Mouse (Mus musculus): Measurements from ENCODE around the gene Olfr1417. TPM values are rescaled to one million over a fixed set of nuclear protein-coding genes. Genes with fewer than 3 reads are reported as not detected.
"Not testable (repeated sequence)": the region's sequence is repeated elsewhere in the genome, so short reads cannot be mapped to it uniquely, and the experiment has no call there.

Gene Olfr1417
- polyA plus RNA-seq (2015; fragmentation: Nextera tagmentation; extraction: Ambion mirVana): 0.09 and 0.12 TPM in 2 replicates

GRCm38 (mm10) chr19:11839119-11839518 lies at the start of gene Olfr1417:
Olfr1417 (minus strand) TSS chr19:11839219.
- WGBS: 90% methylated on average over 4 of the region's 4 CpGs
- no peaks in the 10 kb centered on the region for H3K36me3 ChIP-seq
- H3K9ac ChIP-seq: no peak within 1 kb of the TSS
- H3K4me2 ChIP-seq: no peak within 1 kb of the TSS
- H3K4me1 ChIP-seq (replicated peaks): no peaks in the 10 kb centered on the region
- no peaks in the 10 kb centered on the region for H3K9me3 ChIP-seq
- no peak for ATAC-seq (ENCODE audit: low FRiP score, low read depth)
- no peak within 1 kb of the TSS for H3K4me3 ChIP-seq
- no peak within 1 kb of the TSS for H3K27ac ChIP-seq (replicated peaks)
- H3K27me3 ChIP-seq: no peaks in the 10 kb centered on the region

- Histone ChIP-seq H3K27me3 (no peaks in the 10 kb centered on the region), H3K9me3 (no peaks in the 10 kb centered on the region), H3K27ac (replicated peaks) (no peak within 1 kb of the TSS), H3K9ac (no peak within 1 kb of the TSS), H3K4me3 (no peak within 1 kb of the TSS), H3K36me3 (no peaks in the 10 kb centered on the region), H3K4me2 (no peak within 1 kb of the TSS), H3K4me1 (replicated peaks) (no peaks in the 10 kb centered on the region)
- ATAC-seq (ENCODE audit: low FRiP score, low read depth): no peak
- 48% methylated on average over 1 of the region's 1 CpGs for WGBS
These were observed 47.2 kb upstream of the Olfr1417 start, which contains the start of gene Olfr1420 for GRCm38 (mm10) chr19:11886265-11886664. Olfr1420 (plus strand) TSS chr19:11886565.

- not testable (repeated sequence) for H3K36me3 ChIP-seq; H3K27me3 ChIP-seq; ATAC-seq (ENCODE audit: low FRiP score, low read depth); H3K27ac ChIP-seq (replicated peaks); H3K4me3 ChIP-seq; H3K4me1 ChIP-seq (replicated peaks); H3K9ac ChIP-seq; H3K9me3 ChIP-seq
- H3K4me2 ChIP-seq: 0 out of 2 replicates have a peak overlapping the region, but pooled peaks have one; percentile 11
- WGBS: 60% methylated on average over 22 of the region's 22 CpGs
These were observed 39.4 kb upstream of the Olfr1417 start for GRCm38 (mm10) chr19:11878404-11878803.

- Histone ChIP-seq H3K4me2 (no peak within 1 kb of the TSS), H3K27ac (replicated peaks) (no peak within 1 kb of the TSS), H3K4me3 (no peak within 1 kb of the TSS), H3K4me1 (replicated peaks) (no peaks in the 10 kb centered on the region), H3K9ac (no peak within 1 kb of the TSS), H3K27me3 (no peaks in the 10 kb centered on the region), H3K36me3 (no peaks in the 10 kb centered on the region), H3K9me3 (no peaks in the 10 kb centered on the region)
- no peak for ATAC-seq (ENCODE audit: low FRiP score, low read depth)
- WGBS: 63% methylated on average over 1 of the region's 1 CpGs
These were observed 36.0 kb upstream of the Olfr1417 start, which contains the start of gene Olfr1419 for GRCm38 (mm10) chr19:11875006-11875405. Olfr1419 (minus strand) TSS chr19:11875106.

GRCm38 (mm10) chr19:11867837-11868236 lies 28.8 kb upstream of the Olfr1417 start:
- Histone ChIP-seq H3K36me3 (no peaks in the 10 kb centered on the region), H3K4me3 (no peak overlapping the region), H3K4me1 (replicated peaks) (no peaks in the 10 kb centered on the region), H3K27ac (replicated peaks) (no peak overlapping the region), H3K9ac (no peak overlapping the region), H3K9me3 (no peaks in the 10 kb centered on the region), H3K27me3 (no peaks in the 10 kb centered on the region), H3K4me2 (no peak overlapping the region)
- ATAC-seq (ENCODE audit: low FRiP score, low read depth): no peak
- 85% methylated on average over 2 of the region's 2 CpGs for WGBS

GRCm38 (mm10) chr19:11860966-11861365 lies 21.9 kb upstream of the Olfr1417 start, which contains the start of gene Olfr1418:
Olfr1418 (minus strand) TSS chr19:11861066.
- Histone ChIP-seq H3K4me1 (replicated peaks) (no peaks in the 10 kb centered on the region), H3K27me3 (no peaks in the 10 kb centered on the region), H3K9ac (no peak within 1 kb of the TSS), H3K36me3 (no peaks in the 10 kb centered on the region), H3K9me3 (no peaks in the 10 kb centered on the region), H3K4me2 (no peak within 1 kb of the TSS), H3K27ac (replicated peaks) (no peak within 1 kb of the TSS), H3K4me3 (no peak within 1 kb of the TSS)
- no peak for ATAC-seq (ENCODE audit: low FRiP score, low read depth)
- 95% methylated on average over 1 of the region's 1 CpGs for WGBS

GRCm38 (mm10) chr19:11856506-11856905 lies 17.5 kb upstream of the Olfr1417 start:
- Histone ChIP-seq H3K36me3 (no peaks in the 10 kb centered on the region), H3K4me3 (no peak overlapping the region), H3K27me3 (no peaks in the 10 kb centered on the region), H3K4me1 (replicated peaks) (no peaks in the 10 kb centered on the region), H3K9me3 (no peaks in the 10 kb centered on the region), H3K9ac (no peak overlapping the region), H3K27ac (replicated peaks) (no peak overlapping the region), H3K4me2 (no peak overlapping the region)
- WGBS: 80% methylated on average over 6 of the region's 6 CpGs
- ATAC-seq (ENCODE audit: low FRiP score, low read depth): no peak

GRCm38 (mm10) chr19:11854821-11855220 lies 15.8 kb upstream of the Olfr1417 start:
- WGBS: 91% methylated on average over 2 of the region's 2 CpGs
- no peaks in the 10 kb centered on the region for H3K9me3 ChIP-seq
- H3K4me2 ChIP-seq: no peak overlapping the region
- no peak overlapping the region for H3K4me3 ChIP-seq
- no peaks in the 10 kb centered on the region for H3K36me3 ChIP-seq
- no peaks in the 10 kb centered on the region for H3K4me1 ChIP-seq (replicated peaks)
- H3K27me3 ChIP-seq: no peaks in the 10 kb centered on the region
- ATAC-seq (ENCODE audit: low FRiP score, low read depth): no peak
- H3K27ac ChIP-seq (replicated peaks): no peak overlapping the region
- no peak overlapping the region for H3K9ac ChIP-seq

- WGBS: 72% methylated on average over 4 of the region's 4 CpGs
- H3K4me3 ChIP-seq: no peak overlapping the region
These were observed 13.6 kb upstream of the Olfr1417 start for GRCm38 (mm10) chr19:11852652-11853051.

GRCm38 (mm10) chr19:11846333-11846732 lies 7.3 kb upstream of the Olfr1417 start:
- Histone ChIP-seq H3K9ac (no peak overlapping the region), H3K27ac (replicated peaks) (no peak overlapping the region), H3K9me3 (no peaks in the 10 kb centered on the region), H3K4me3 (no peak overlapping the region), H3K27me3 (no peaks in the 10 kb centered on the region), H3K4me1 (replicated peaks) (no peaks in the 10 kb centered on the region), H3K4me2 (no peak overlapping the region), H3K36me3 (no peaks in the 10 kb centered on the region)
- 87% methylated on average over 4 of the region's 4 CpGs for whole genome bisulfite sequencing
- no peak for ATAC-seq (ENCODE audit: low FRiP score, low read depth)

More at GRCm38 (mm10) chr19:11852652-11853051, 13.6 kb upstream of the Olfr1417 start:
- H3K9me3 ChIP-seq: no peaks in the 10 kb centered on the region
- H3K36me3 ChIP-seq: no peaks in the 10 kb centered on the region
- H3K4me2 ChIP-seq: no peak overlapping the region
- no peak for ATAC-seq (ENCODE audit: low FRiP score, low read depth)
- no peaks in the 10 kb centered on the region for H3K4me1 ChIP-seq (replicated peaks)
- H3K9ac ChIP-seq: no peak overlapping the region
- H3K27ac ChIP-seq (replicated peaks): no peak overlapping the region
- H3K27me3 ChIP-seq: no peaks in the 10 kb centered on the region

- WGBS: 31% methylated on average over 4 of the region's 4 CpGs
- no peak overlapping the region for H3K4me2 ChIP-seq
- no peaks in the 10 kb centered on the region for H3K9me3 ChIP-seq
- H3K27me3 ChIP-seq: peaks cover 8% of the 10 kb centered on the region; the same call in 1 of the 2 replicates
- H3K27ac ChIP-seq (replicated peaks): no peak overlapping the region
- peaks cover 12% of the 10 kb centered on the region for H3K4me1 ChIP-seq (replicated peaks)
- H3K4me3 ChIP-seq: no peak overlapping the region
- ATAC-seq (ENCODE audit: low FRiP score, low read depth): no peak
- no peak overlapping the region for H3K9ac ChIP-seq
- no peaks in the 10 kb centered on the region for H3K36me3 ChIP-seq
These were observed 15.5 kb downstream of the Olfr1417 start for GRCm38 (mm10) chr19:11823346-11824065.

GRCm38 (mm10) chr19:11820211-11820610 lies 18.8 kb downstream of the Olfr1417 start:
- H3K27me3 ChIP-seq: peaks cover 14% of the 10 kb centered on the region
- no peak for ATAC-seq (ENCODE audit: low FRiP score, low read depth)

More at GRCm38 (mm10) chr19:11820211-11820610, 18.8 kb downstream of the Olfr1417 start:
- peak overlapping the region; percentile 85 for H3K4me3 ChIP-seq
- no peaks in the 10 kb centered on the region for H3K36me3 ChIP-seq
- peak overlapping the region; percentile 95 for H3K4me2 ChIP-seq
- H3K9me3 ChIP-seq: no peaks in the 10 kb centered on the region
- no peak overlapping the region for H3K27ac ChIP-seq (replicated peaks)
- WGBS: 35% methylated on average over 6 of the region's 6 CpGs
- no peak overlapping the region for H3K9ac ChIP-seq
- H3K4me1 ChIP-seq (replicated peaks): peaks cover 19% of the 10 kb centered on the region
